Mouse (Mus musculus) testis, postnatal 14 days (tissue): Measurements from ENCODE around the gene Smim8.
"Not testable (repeated sequence)": the region's sequence is repeated elsewhere in the genome, so short reads cannot be mapped to it uniquely, and the experiment has no call there.

Source experiments
- DNase-seq: peaks from one replicate; pipeline ENCODE4 v3.0.0; 2021; ENCODE audit warnings: low spot score

Smim8 gene

GRCm38 (mm10) chr4:34777677-34778527, at the start of gene Smim8:
TSS of gene Smim8 (minus strand) at chr4:34778423.
- DNase-seq, result peak; percentile 89

GRCm38 (mm10) chr4:34823901-34824300, 45.7 kb upstream of the Smim8 start:
- DNase-seq, result no peak

GRCm38 (mm10) chr4:34819904-34820303, 41.7 kb upstream of the Smim8 start:
- no peak for DNase-seq

- DNase-seq, result no peak
These were observed 23.2 kb upstream of the Smim8 start for GRCm38 (mm10) chr4:34801166-34802034.

GRCm38 (mm10) chr4:34798005-34798404, 19.8 kb upstream of the Smim8 start:
- DNase-seq, result no peak

GRCm38 (mm10) chr4:34797294-34797983, 19.2 kb upstream of the Smim8 start:
- no peak for DNase-seq

- DNase-seq, result no peak
These were observed 18.1 kb upstream of the Smim8 start for GRCm38 (mm10) chr4:34796294-34796693.

- no peak for DNase-seq
These were observed 8.3 kb upstream of the Smim8 start for GRCm38 (mm10) chr4:34786476-34786875.

- DNase-seq, result no peak
These were observed 7.4 kb upstream of the Smim8 start for GRCm38 (mm10) chr4:34785646-34786045.

- DNase-seq, result no peak
These were observed 6.6 kb upstream of the Smim8 start for GRCm38 (mm10) chr4:34784865-34785264.

GRCm38 (mm10) chr4:34782730-34783129, 4.5 kb upstream of the Smim8 start:
- no peak for DNase-seq

- DNase-seq, result no peak
These were observed 6.4 kb downstream of the Smim8 start for GRCm38 (mm10) chr4:34771652-34772371.

GRCm38 (mm10) chr4:34756163-34756562, 22.1 kb downstream of the Smim8 start, which contains the start of gene Gm136:
TSS of gene Gm136 (minus strand) at chr4:34756263.
- DNase-seq, result no peak

GRCm38 (mm10) chr4:34749236-34749635, 29.0 kb downstream of the Smim8 start:
- no peak for DNase-seq

GRCm38 (mm10) chr4:34734461-34734860, 43.8 kb downstream of the Smim8 start:
- no peak for DNase-seq

GRCm38 (mm10) chr4:34733415-34733814, 44.8 kb downstream of the Smim8 start:
- DNase-seq, result not testable (repeated sequence)

- DNase-seq, result peak; percentile 60
These were observed 48.3 kb downstream of the Smim8 start, which contains the start of gene Cfap206 for GRCm38 (mm10) chr4:34729851-34730341. TSS of gene Cfap206 (minus strand) at chr4:34730206.

- not testable (repeated sequence) for DNase-seq
These were observed 52.5 kb downstream of the Smim8 start for GRCm38 (mm10) chr4:34725710-34726109.

- no peak for DNase-seq
These were observed 53.9 kb downstream of the Smim8 start for GRCm38 (mm10) chr4:34724306-34724705.

GRCm38 (mm10) chr4:34723186-34723585, 55.0 kb downstream of the Smim8 start:
- DNase-seq, result no peak
